Mouse (Mus musculus): ENCODE results near the gene Smdt1. TPM values are rescaled to one million over a fixed set of nuclear protein-coding genes. Genes with fewer than 3 reads are reported as not detected.

Gene Smdt1
- polyA plus RNA-seq, 1 experiment: 394 TPM

- TF ChIP-seq POLR2A (IDR thresholded peaks at IDR 0.05; ENCODE audit: low read depth, low read length): no peak
- Histone ChIP-seq H3K4me1 (ENCODE audit: control insufficient read depth, insufficient read depth, insufficient read length, low read length) (no peaks in the 10 kb centered on the region), H3K4me3 (ENCODE audit: low read depth, low read length) (no peak overlapping the region), H3K27me3 (ENCODE audit: control insufficient read depth, insufficient read depth, low read length) (no peaks in the 10 kb centered on the region), H3K27ac (ENCODE audit: insufficient read depth, low read depth, low read length) (no peak overlapping the region), H3K36me3 (ENCODE audit: control insufficient read depth, insufficient read depth, low read length) (no peaks in the 10 kb centered on the region)
- 59% methylated on average over 3 of the region's 3 CpGs for WGBS
Measured at GRCm38 (mm10) chr15:82308416-82308815, 30.3 kb upstream of the Smdt1 start.

- 57% methylated on average over 6 of the region's 6 CpGs for WGBS
- no peak for TF ChIP-seq CTCF (IDR thresholded peaks at IDR 0.05; ENCODE audit: extremely low read depth, insufficient read length, insufficient replicate concordance, low read depth, low read length)
- no peak for TF ChIP-seq POLR2A (IDR thresholded peaks at IDR 0.05; ENCODE audit: low read depth, low read length)
- H3K36me3 ChIP-seq (ENCODE audit: control insufficient read depth, insufficient read depth, low read length): no peaks in the 10 kb centered on the region
- no peaks in the 10 kb centered on the region; the same call in 1 of the 2 replicates for H3K4me1 ChIP-seq (ENCODE audit: control insufficient read depth, insufficient read depth, insufficient read length, low read length)
- H3K27ac ChIP-seq (ENCODE audit: insufficient read depth, low read depth, low read length): no peak overlapping the region
- H3K27me3 ChIP-seq (ENCODE audit: control insufficient read depth, insufficient read depth, low read length): no peaks in the 10 kb centered on the region
- no peak overlapping the region for H3K4me3 ChIP-seq (ENCODE audit: low read depth, low read length)
Measured at GRCm38 (mm10) chr15:82317839-82318238, 20.9 kb upstream of the Smdt1 start.

DNA sequence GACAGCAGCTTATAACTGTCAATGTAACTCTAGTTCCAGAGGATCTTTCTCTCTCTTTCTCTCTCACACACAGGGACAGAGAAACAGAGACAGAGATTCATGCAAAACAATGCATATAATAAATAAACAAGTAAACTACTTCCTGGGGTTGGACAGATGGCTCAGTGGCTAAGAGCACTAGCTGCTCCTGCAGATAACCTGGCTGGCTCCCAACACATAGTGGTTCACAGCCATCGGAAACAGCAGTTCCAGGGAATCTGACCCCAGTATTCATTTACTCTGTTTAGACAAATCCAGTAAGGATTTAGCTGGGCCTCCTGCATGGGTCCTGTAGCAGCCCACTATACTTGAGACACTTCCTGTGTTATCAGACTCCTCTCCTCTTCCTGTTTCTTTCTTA lies 19.1 kb upstream of the Smdt1 start:
- Histone ChIP-seq H3K27me3 (ENCODE audit: control insufficient read depth, insufficient read depth, low read length) (no peaks in the 10 kb centered on the region), H3K4me3 (ENCODE audit: low read depth, low read length) (no peak overlapping the region), H3K4me1 (ENCODE audit: control insufficient read depth, insufficient read depth, insufficient read length, low read length) (no peaks in the 10 kb centered on the region; the same call in 1 of the 2 replicates), H3K36me3 (ENCODE audit: control insufficient read depth, insufficient read depth, low read length) (no peaks in the 10 kb centered on the region), H3K27ac (ENCODE audit: insufficient read depth, low read depth, low read length) (no peak overlapping the region)
- 29% methylated on average over 1 of the region's 1 CpGs for WGBS
- TF ChIP-seq CTCF (IDR thresholded peaks at IDR 0.05; ENCODE audit: extremely low read depth, insufficient read length, insufficient replicate concordance, low read depth, low read length) (no peak), POLR2A (IDR thresholded peaks at IDR 0.05; ENCODE audit: low read depth, low read length) (no peak)

DNA sequence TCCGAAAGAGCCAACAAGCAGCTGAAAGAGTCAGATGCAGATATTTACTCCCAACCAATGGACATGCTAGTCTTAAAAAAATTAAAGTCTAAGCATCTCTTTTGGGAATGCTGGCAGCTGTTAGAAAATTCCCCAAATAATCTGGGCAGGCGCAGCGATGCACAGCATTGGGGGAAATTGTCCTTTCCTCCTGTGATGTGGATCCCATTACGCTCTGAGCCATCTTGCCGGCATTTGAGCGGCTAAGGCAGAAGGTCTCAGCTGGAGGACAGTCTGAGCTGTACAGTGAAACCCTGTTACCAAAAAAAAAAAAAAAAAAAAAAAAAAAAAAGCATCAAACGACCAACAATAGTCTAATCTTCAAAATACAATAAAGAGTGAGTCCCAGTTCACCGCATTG lies 16.6 kb upstream of the Smdt1 start:
- Histone ChIP-seq H3K4me1 (ENCODE audit: control insufficient read depth, insufficient read depth, insufficient read length, low read length) (no peaks in the 10 kb centered on the region; the same call in 1 of the 2 replicates), H3K27me3 (ENCODE audit: control insufficient read depth, insufficient read depth, low read length) (no peaks in the 10 kb centered on the region), H3K36me3 (ENCODE audit: control insufficient read depth, insufficient read depth, low read length) (no peaks in the 10 kb centered on the region), H3K4me3 (ENCODE audit: low read depth, low read length) (no peak overlapping the region), H3K27ac (ENCODE audit: insufficient read depth, low read depth, low read length) (no peak overlapping the region)
- TF ChIP-seq POLR2A (IDR thresholded peaks at IDR 0.05; ENCODE audit: low read depth, low read length) (no peak), CTCF (IDR thresholded peaks at IDR 0.05; ENCODE audit: extremely low read depth, insufficient read length, insufficient replicate concordance, low read depth, low read length) (no peak)
- 72% methylated on average over 8 of the region's 8 CpGs for WGBS

GRCm38 (mm10) chr15:82325382-82325781 lies 13.4 kb upstream of the Smdt1 start:
- H3K27ac ChIP-seq (ENCODE audit: insufficient read depth, low read depth, low read length): no peak overlapping the region
- WGBS: 65% methylated on average over 2 of the region's 2 CpGs
- no peaks in the 10 kb centered on the region for H3K27me3 ChIP-seq (ENCODE audit: control insufficient read depth, insufficient read depth, low read length)
- no peaks in the 10 kb centered on the region; the same call in 1 of the 2 replicates for H3K4me1 ChIP-seq (ENCODE audit: control insufficient read depth, insufficient read depth, insufficient read length, low read length)
- TF ChIP-seq POLR2A (IDR thresholded peaks at IDR 0.05; ENCODE audit: low read depth, low read length) (no peak), CTCF (IDR thresholded peaks at IDR 0.05; ENCODE audit: extremely low read depth, insufficient read length, insufficient replicate concordance, low read depth, low read length) (no peak)
- H3K4me3 ChIP-seq (ENCODE audit: low read depth, low read length): no peak overlapping the region
- peaks cover 8% of the 10 kb centered on the region for H3K36me3 ChIP-seq (ENCODE audit: control insufficient read depth, insufficient read depth, low read length)

GRCm38 (mm10) chr15:82335194-82335593 lies 3.6 kb upstream of the Smdt1 start:
- H3K4me3 ChIP-seq (ENCODE audit: low read depth, low read length): no peak overlapping the region
- 97% methylated on average over 4 of the region's 4 CpGs for WGBS
- H3K27me3 ChIP-seq (ENCODE audit: control insufficient read depth, insufficient read depth, low read length): no peaks in the 10 kb centered on the region
- peaks cover 9% of the 10 kb centered on the region; the same call in 1 of the 2 replicates for H3K4me1 ChIP-seq (ENCODE audit: control insufficient read depth, insufficient read depth, insufficient read length, low read length)
- peaks cover 50% of the 10 kb centered on the region for H3K36me3 ChIP-seq (ENCODE audit: control insufficient read depth, insufficient read depth, low read length)
- no peak for TF ChIP-seq CTCF (IDR thresholded peaks at IDR 0.05; ENCODE audit: extremely low read depth, insufficient read length, insufficient replicate concordance, low read depth, low read length)
- no peak overlapping the region for H3K27ac ChIP-seq (ENCODE audit: insufficient read depth, low read depth, low read length)

GRCm38 (mm10) chr15:82336629-82337028 lies 2.1 kb upstream of the Smdt1 start:
- TF ChIP-seq POLR2A (IDR thresholded peaks at IDR 0.05; ENCODE audit: low read depth, low read length): no peak
- TF ChIP-seq CTCF (IDR thresholded peaks at IDR 0.05; ENCODE audit: extremely low read depth, insufficient read length, insufficient replicate concordance, low read depth, low read length): no peak
- H3K4me1 ChIP-seq (ENCODE audit: control insufficient read depth, insufficient read depth, insufficient read length, low read length): peaks cover 19% of the 10 kb centered on the region
- no peak overlapping the region for H3K4me3 ChIP-seq (ENCODE audit: low read depth, low read length)
- WGBS: 92% methylated on average over 12 of the region's 12 CpGs
- H3K27ac ChIP-seq (ENCODE audit: insufficient read depth, low read depth, low read length): no peak overlapping the region
- H3K36me3 ChIP-seq (ENCODE audit: control insufficient read depth, insufficient read depth, low read length): peaks cover 39% of the 10 kb centered on the region
- 0 out of 2 replicates have a peak, but pooled peaks cover 3% of the 10 kb centered on the region for H3K27me3 ChIP-seq (ENCODE audit: control insufficient read depth, insufficient read depth, low read length)

DNA sequence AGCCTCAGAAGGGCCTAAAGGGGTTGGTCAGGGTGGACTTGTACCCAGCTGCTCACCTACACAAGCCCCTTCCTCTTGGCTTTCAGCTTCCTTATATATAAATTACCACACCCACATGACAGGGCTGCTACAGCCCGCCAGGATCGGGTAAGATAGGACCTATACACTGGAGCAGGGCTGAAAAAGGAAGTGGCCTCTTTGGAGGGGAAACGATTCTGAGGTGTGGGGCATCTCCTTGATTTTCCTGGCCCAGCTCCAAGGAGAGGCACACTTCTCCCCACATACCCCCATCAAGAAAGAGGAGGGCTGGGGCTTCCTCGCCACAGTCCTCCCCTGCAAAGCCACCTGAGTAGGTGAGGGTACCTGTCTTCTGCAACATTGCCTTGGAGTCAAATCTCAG lies 884 bp upstream of the Smdt1 start:
- H3K4me3 ChIP-seq (ENCODE audit: low read depth, low read length): peak overlapping the region; percentile 71
- H3K27ac ChIP-seq (ENCODE audit: insufficient read depth, low read depth, low read length): 0 out of 2 replicates have a peak overlapping the region, but pooled peaks have one; percentile 39
- H3K27me3 ChIP-seq (ENCODE audit: control insufficient read depth, insufficient read depth, low read length): 0 out of 2 replicates have a peak, but pooled peaks cover 3% of the 10 kb centered on the region
- peaks cover 30% of the 10 kb centered on the region for H3K36me3 ChIP-seq (ENCODE audit: control insufficient read depth, insufficient read depth, low read length)
- peaks cover 19% of the 10 kb centered on the region for H3K4me1 ChIP-seq (ENCODE audit: control insufficient read depth, insufficient read depth, insufficient read length, low read length)
- no peak for TF ChIP-seq POLR2A (IDR thresholded peaks at IDR 0.05; ENCODE audit: low read depth, low read length)
- TF ChIP-seq CTCF (IDR thresholded peaks at IDR 0.05; ENCODE audit: extremely low read depth, insufficient read length, insufficient replicate concordance, low read depth, low read length): no peak
- WGBS: 6% methylated on average over 4 of the region's 4 CpGs
